Mouse (Mus musculus) mature B cell (primary cell): ENCODE results near the gene Ass1.
"Not testable (repeated sequence)": the region's sequence is repeated elsewhere in the genome, so short reads cannot be mapped to it uniquely, and the experiment has no call there.

Experiments used
- in situ Hi-C: fragments of 300-500 bp; cut with MboI; formaldehyde crosslinking; loops from 2 replicates; pipeline ENCODE4 v1.14.3; 2019

Ass1 gene

DNA sequence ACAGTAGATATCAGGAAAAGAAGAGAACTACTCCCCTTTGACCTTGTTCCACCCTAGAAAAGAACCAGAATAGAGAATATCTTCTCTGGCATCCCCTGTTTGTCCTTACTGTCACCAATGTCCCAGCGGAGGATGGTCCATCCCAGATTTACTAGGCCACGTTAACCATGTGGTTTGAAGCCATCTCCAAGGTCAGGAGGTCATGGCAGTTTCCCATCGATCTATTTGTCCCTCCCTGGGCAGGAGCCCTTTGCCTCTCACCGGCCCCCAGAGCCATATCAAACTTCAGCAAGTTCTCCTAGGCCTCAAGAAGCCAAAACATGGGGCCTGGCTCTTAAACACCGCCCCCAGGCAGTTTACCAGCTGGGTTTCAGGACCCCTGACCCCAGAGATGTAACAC is 60.2 kb downstream of the Ass1 start:
- in situ Hi-C loops: no loop called here

DNA sequence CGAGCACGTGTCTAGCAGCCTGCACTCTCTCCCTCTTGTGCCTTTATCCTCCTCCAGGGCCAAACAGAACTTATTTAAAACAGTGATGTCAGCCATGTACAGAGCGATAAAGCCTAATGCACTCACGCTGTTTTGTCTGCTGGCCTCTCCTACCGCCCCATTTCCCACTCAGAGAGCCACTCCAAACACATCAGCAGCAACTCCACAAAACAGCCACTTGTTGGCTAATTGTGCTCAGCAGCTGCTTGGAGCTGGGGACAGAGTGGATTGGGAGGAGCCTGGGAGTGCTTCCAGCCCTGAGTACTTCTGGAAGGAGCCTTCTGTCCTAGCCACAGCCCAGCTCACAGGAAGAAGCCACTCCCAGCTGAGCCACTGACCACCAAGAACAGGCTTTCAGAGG is 67.0 kb downstream of the Ass1 start:
- in situ Hi-C loops: no loop called here

DNA sequence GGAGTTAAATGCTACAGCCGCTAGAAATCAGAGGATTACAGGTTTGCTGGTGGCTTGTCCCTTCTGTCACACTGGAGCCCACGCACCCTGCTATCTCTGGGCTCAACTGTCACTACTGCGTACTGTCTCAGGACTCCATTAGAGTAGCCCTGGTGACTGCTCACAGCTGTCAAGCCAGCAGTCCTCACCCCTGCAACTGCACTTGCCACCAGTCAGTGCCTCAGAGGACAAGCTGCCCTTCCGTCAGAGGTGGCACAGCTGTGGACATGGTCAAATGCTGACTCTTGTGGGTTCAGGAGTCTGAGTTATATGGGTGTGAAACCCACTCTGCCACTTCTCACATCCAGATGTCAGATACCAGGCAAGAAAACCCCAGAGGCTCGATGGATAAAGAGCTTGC is 68.7 kb downstream of the Ass1 start:
- in situ Hi-C loops: no loop called here

DNA sequence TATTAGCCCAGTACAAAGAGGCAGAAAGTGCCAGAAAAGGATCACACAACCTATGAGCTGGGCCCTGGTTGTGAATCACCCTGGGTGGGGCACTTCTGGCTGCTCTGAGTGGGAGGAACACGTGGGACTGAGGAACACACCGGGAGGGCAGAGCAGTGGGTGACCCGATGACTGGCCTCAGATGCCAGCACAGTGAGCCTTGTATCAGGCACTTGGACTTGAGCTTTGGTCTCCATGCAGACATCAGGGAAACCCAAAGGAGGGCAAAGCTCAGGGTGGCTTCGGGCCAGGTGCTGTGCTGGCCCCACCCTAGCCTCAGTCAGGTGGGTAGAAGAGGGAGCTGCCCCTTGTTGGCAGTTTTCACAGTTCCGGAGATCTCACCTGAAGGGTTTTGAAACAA is 71.6 kb downstream of the Ass1 start:
- in situ Hi-C loops: no loop called here

DNA sequence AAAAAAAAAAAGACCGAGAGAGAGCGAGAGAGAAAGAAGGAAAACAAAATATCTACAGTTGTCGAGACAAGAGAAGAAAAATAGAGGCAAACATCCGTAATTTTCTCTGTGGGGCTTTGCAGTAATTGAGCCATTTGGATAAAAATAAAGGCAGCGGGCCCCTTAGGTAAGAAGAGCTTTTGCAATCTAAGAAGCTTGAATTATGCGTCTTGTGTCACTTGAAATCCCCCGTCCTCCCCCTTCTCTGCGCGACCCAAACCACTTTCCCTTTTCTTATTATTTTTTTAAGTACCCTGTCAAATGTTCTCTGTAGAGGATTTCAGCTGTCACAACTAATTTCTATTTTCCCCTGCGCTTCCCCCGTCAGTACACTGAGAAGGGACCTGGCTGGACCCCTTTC is 77.7 kb downstream of the Ass1 start:
- in situ Hi-C loops: no loop called here

DNA sequence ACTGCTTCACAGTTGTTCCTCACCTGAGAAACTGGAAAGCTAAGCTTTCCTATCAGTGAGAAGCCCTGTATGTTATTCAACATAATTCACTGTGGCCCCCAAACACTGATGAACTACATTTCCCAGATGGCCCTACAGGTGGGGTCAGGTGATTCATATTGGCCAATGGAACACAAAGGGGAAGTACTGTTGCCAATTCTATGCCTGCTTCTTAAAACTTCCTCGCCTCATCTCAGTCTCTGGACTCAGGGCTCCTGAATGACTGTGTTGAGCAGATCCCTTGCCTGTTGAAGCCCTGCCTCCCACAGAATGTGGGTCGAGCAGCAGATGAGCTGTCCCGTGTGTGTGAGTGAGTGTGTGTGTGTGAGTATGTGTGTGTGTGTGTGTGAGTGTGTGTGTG is 80.5 kb downstream of the Ass1 start:
- in situ Hi-C loops: no loop called here

DNA sequence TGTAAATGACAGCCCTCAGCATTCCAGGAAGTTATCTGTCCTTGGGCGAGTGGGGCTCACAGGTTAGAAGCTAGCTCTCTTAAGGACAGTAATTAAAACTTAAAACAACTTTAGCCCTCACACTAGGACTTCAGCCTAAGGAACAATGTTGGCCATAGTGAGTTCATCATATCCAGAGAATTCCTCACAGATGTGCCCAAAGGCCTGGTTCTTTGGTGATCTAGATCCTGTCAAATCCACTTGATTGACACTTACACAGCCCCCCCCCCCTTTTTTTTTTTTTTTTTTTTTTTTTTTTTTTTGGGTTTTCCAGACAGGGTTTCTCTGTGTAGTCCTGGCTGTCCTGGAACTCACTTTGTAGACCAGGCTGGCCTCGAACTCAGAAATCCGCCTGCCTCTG is 81.3 kb downstream of the Ass1 start:
- in situ Hi-C loops: not testable (repeated sequence)

DNA sequence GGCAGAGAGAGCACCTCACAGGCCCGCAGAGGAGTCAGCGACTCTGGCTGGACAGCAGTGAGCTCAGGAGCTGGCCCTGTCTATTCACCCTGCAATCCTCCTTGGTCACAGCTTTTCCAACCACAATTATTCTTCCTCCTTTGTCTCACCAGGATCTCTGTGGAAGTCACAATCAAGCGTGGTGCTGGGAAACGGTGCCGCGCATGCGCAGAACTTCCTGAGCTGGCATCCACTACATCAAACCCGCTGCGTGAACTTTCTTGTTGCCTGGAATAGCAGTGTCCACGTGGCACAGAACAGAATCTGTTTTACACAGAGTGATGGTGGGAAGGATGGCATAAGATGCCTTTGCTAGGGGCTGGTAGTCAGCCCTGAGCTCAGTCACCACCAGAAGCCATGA is 82.0 kb downstream of the Ass1 start:
- in situ Hi-C loops: no loop called here

DNA sequence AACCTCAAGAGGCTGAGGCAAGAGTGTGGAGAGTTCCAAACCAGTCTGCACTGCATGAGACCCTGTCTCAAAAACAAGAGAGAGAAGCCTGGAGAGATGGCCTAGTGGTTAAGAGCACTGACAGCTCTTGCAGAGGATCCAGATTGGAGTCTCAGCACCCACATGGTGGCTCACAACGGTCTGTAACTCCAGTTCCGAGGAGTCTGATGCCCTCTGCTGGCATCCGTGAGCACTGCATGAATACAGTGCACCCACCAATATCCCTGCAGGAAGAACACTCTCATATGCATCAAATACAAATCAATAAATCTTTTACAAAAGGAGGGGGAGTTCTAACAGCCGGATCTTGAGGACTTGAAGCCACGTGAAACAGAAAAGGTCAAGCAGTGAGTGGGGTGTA is 84.6 kb downstream of the Ass1 start:
- in situ Hi-C loops: no loop called here
